Mouse (Mus musculus) urinary bladder, postnatal 36 days (tissue): ENCODE data around the gene Rabac1.

Experiments
- DNase-seq, 2 experiments: peaks; one replicate each; pipeline ENCODE4 v3.0.0; 2022; ENCODE audit warnings: low spot score in 2 of 2, mixed read lengths in 1 of 2

Rabac1 gene

GRCm38 (mm10) chr7:24980439-24980838, 7.9 kb upstream of the Rabac1 start:
- DNase-seq, result no peak

GRCm38 (mm10) chr7:24978781-24979180, 6.2 kb upstream of the Rabac1 start:
- DNase-seq, result no peak

DNA sequence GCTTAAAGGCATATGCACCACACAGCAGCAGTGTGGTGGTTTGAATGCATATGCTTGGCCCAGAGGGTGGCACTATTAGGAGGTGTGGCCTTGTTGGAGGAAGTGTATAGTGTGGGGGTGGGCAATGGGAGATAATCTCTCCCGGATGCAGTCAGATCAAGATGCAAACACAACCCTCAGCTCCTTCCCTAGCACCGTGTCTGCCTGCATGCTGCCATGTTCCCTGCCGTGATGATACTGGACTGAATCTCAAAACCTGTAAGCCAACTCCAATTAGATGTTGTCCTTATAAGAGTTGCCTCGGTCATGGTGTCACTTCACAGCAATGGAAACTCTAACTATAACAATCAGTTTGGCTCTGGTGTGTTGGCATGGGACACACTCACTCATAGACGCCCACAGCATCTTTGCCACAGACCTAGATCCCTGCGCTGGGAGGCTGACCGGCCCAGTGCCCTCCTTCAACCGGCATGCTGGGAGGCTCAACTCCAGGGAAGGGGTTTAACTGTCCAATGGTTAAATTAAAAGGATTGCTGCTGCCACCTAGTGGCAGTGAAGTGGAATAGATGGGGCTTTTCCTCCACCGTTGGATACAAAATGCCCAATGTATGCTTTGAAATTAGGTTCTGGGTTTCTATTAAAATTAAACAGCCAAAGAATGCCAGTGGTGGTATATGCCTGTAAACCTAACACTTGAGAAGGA, 2.5 kb upstream of the Rabac1 start:
- DNase-seq, result no peak

DNA sequence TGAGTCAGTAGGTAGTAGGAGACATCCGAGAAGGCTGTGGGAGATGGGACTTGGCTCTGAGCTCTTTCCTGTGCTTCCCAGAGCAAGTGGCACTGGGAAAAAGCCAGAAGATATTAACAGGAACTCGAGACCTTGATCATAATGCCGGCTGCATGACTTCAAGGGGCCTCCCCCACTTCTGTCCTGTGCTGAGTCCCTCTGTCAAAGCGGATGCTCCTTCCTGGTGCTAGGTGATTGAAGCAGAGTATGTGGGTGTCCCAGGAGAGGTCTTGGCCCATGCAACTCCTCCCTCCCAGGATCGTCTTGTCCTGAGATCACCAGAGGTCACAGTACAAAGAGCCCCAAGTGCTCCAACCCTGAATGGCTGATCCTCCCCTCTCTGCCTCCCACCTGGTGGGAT, 1.3 kb upstream of the Rabac1 start:
- DNase-seq, result no peak

DNA sequence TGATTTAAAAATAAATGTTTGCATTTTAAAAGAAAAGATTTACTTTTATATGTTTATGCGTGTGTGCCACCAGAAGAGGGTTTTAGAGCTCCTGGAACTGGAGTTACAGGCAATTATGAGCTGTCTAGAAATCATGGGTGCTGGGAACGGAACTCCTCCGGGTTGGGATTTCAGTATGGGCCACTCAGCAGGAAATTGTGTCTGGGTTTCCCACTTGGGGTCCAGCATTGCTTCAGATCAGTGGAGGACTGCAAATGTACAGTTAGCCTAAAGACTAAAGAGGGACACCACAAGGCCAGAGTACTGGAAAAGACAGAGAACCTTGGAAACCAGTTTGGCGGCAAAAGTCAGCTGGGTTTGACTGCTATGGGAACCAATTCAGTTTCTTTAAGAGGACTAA, 654 bp upstream of the Rabac1 start:
- DNase-seq, result no peak

DNA sequence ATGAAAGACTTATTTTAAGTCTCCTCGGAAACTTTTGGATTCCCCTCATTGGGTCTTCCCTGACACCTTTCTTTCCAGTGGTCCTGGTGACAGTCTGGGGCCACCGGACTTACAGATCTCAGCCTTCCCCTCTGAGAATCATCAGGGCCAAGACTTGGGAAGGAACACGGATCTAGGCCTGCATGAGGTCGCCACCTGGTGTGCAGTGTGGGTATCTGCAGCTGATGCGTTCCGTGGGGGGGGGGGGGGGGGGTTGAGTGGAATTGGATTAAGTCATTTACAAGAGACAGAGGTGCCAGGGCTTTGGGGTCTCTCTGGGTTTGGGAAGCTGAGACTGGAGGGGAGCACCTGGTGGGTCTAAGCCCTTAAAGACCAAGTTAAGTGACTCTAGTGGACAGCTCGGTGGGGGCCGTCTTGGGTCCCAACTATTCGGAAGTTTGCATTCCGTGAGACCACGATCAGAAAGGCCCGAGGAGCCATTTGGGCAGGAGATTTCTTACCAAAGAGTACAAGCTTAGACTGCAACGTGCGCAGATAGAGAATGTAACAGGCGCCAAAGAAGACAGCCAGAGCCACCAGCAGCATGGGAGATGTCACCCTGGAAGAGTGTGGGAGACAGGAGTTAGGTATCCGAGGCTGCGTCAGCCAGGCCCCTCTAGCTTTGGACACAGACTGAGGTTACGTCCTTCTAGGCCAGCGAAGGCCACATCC, 1.1 kb downstream of the Rabac1 start:
- DNase-seq, result peak in 1 of 2 experiments; percentile 15

GRCm38 (mm10) chr7:24970341-24970740, 2.2 kb downstream of the Rabac1 start:
- no peak for DNase-seq

- no peak for DNase-seq
Measured at GRCm38 (mm10) chr7:24969805-24970204, 2.7 kb downstream of the Rabac1 start.

- DNase-seq, result no peak
Measured at GRCm38 (mm10) chr7:24968463-24968862, 4.1 kb downstream of the Rabac1 start.

DNA sequence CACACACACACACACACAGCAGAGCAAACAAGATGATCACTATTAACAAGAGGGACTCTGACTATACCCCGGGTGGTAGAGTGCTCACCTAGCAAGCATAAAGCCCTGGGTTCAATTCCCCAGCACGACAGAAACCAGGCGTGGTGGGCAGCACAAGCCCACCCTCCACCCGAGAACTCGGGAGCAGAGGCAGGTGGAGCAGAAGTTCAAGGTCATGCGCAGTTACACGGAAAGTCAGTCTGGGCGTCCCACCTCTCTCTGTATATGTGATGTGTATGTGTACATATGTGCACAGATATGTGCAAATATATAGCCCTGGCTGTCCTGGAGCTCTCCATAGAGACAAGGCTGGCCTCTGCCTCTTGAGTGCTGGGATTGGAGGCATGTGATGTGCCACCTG, 4.6 kb downstream of the Rabac1 start:
- DNase-seq, result no peak

GRCm38 (mm10) chr7:24964897-24965535, 7.5 kb downstream of the Rabac1 start:
- peak; percentile 62 to 75 for DNase-seq

GRCm38 (mm10) chr7:24964288-24964687, 8.3 kb downstream of the Rabac1 start:
- DNase-seq, result no peak

DNA sequence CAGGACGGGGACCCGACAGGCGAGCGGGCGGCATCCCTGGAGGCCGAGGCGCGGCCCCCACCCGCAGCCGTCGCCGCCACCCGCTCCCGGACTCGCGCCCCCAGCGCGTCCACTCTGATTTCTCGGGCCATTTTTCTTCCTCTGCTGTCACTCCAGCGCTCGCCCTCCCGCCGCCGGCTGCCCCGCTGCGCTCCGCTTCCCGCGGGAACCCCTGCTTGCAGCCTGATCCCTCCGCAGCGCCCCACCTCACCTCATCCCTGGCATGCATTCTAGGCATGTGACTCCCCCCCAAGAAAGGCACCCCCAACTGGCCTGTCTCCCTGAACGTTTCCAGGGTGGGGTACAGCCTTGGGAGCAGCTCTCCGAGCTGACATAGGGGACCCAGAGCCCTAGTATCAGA, 17.3 kb downstream of the Rabac1 start:
- DNase-seq, result no peak

GRCm38 (mm10) chr7:24954450-24954849, 18.1 kb downstream of the Rabac1 start:
- DNase-seq, result no peak

GRCm38 (mm10) chr7:24953966-24954365, 18.6 kb downstream of the Rabac1 start:
- DNase-seq, result no peak

DNA sequence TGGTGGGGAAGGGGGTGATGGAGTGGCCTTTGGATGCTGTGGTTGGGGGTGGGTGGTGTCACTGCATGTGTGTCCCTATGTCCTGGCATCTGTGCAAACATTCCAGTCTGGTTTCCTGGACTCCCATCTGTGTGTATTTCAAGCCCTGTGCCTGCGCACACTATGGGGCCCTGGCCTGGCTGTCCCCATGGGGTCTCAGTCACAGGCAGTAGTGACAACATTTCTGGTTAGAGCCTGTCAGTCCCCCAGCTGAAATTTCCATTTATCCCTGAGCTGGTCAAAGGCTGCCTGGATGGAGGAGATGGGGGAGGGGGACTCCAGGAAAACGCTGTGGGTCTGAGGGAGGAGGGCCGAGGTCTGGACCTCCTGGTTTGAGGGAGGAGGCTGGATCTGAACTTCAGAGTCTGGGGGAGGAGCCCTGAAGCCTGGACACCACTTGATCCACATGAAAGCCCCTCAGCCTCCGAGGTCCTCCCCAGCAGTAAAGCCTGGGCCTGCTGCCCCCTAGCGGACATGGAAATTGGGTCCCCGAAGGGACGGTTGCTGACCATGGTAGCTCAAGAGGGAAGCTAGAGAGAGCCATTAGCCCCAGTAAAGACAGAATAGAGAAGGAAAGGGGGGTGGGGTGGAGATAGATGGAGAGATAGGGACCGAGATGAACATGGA, 22.5 kb downstream of the Rabac1 start:
- peak; percentile 15 to 50 for DNase-seq

- DNase-seq, result no peak
Measured at GRCm38 (mm10) chr7:24948774-24949173, 23.8 kb downstream of the Rabac1 start.

DNA sequence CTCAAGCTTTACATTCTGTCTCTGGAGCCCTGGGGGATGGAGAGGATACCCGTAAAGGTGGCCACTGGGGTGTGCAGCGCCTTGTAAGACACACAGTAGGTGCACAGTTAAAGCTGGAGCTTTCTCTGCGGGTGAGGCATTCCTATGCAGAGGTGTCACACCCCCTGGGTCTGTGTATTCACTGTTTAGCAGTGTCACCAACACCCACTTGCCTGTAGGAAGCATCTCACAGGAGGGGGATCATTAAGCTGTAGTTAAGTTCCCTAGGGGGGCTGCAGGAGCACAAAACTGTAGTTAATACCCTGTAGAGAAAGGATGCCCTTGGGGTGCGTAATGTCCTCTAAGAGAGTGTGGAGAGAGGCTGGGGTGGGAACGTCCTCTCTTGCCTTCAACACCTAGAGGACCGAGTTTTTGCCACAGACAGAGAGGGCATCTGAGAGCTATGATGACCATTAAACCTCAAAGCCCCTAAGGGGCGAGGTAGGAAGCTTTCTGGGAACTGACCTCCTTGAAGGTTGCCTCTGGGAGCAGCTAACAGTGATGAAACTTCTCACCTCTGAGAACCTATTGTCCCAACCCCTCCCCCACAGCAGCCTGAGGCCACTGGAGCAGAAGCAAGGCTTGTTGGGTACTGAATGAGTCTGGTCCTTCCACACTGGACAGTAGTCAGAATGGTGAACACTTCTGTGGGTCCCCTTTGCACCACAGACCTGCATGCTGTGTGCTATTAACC, 25.1 kb downstream of the Rabac1 start:
- DNase-seq, result no peak

- DNase-seq, result no peak
Measured at GRCm38 (mm10) chr7:24944257-24944950, 28.1 kb downstream of the Rabac1 start, which contains the start of gene Gm4881. TSS of gene Gm4881 (minus strand) at chr7:24944494.

- no peak for DNase-seq
Measured at GRCm38 (mm10) chr7:24943641-24944040, 28.9 kb downstream of the Rabac1 start.

DNA sequence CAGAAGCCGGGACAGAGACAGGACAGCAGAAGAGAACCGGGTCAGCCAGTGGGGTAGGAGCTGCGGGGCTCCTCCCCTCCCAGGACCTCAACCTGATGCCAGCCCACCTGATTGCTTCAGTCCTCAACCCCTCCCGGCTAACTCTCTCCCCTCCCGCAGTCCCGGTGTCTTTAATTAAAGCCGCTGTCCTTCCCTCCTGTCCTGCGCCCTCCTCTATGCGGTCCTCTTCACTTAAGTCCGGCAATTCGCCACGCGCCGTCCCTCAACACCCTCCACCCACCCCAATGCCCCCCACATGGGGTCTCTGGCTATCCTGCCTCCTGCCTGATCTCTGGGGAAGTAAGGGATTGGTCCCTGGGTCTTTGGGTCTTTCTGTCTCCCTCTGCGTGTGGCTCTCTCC, 40.9 kb downstream of the Rabac1 start:
- DNase-seq, result no peak
